Mouse (Mus musculus) erythroblast, embryonic 14.5 days (primary cell): ENCODE measurements around the gene Krtap3-1.

Experiments used
- GATA1 ChIP-seq: IDR thresholded peaks from 2 replicates; pipeline ENCODE4 v1.6.1; 2012; ENCODE audit warnings: low read length, inconsistent platforms, mixed read lengths
- TAL1 ChIP-seq: IDR thresholded peaks from 3 replicates; pipeline ENCODE4 v1.6.1; 2012; ENCODE audit warnings: low read length, inconsistent platforms, mixed read lengths

DNA sequence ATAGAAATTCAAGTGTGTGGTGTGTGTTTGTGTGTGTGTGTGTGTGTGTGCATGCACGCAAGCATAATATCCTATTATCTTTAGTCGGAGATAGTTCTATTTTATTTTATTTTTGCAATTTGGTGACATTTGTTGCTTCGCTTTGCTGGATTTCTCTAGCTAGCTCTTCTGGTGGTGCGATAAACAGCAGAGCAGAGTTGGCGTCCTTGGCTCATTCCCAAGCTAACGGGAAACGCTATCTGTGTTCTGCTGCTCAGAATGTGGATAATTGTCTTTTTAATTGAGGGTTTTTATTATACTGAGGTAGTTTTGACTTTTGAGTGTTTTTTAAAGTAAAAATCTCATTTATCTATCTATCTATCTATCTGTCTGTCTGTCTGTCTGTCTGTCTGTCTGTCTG is 18.7 kb upstream of the Krtap3-1 start:
- TF ChIP-seq GATA1, result no peak
- no peak for TF ChIP-seq TAL1
